Mouse (Mus musculus): ENCODE data around the gene Rcor2.

Rcor2 gene

GRCm38 (mm10) chr19:7265478-7266191 is 1.5 kb upstream of the Rcor2 start:
- DNase-seq: no peak

- DNase-seq: no peak
These were observed 699 bp upstream of the Rcor2 start for GRCm38 (mm10) chr19:7266421-7266831.

GRCm38 (mm10) chr19:7267781-7268721 is 926 bp downstream of the Rcor2 start:
- peak; percentile 67 for DNase-seq

GRCm38 (mm10) chr19:7268722-7269090 is 1.6 kb downstream of the Rcor2 start:
- DNase-seq: peak; percentile 62

- no peak for DNase-seq
These were observed 2.3 kb downstream of the Rcor2 start for GRCm38 (mm10) chr19:7269290-7270044.

- DNase-seq: no peak
These were observed 6.4 kb downstream of the Rcor2 start for GRCm38 (mm10) chr19:7273486-7273885.

GRCm38 (mm10) chr19:7274326-7274990 is 7.3 kb downstream of the Rcor2 start:
- no peak for DNase-seq

GRCm38 (mm10) chr19:7275131-7275789 is 8.1 kb downstream of the Rcor2 start:
- DNase-seq: no peak

- no peak for DNase-seq
These were observed 9.0 kb downstream of the Rcor2 start for GRCm38 (mm10) chr19:7276053-7276659.

GRCm38 (mm10) chr19:7276796-7277195 is 9.7 kb downstream of the Rcor2 start:
- no peak for DNase-seq

- no peak for DNase-seq
These were observed 11.2 kb downstream of the Rcor2 start for GRCm38 (mm10) chr19:7278200-7278906.

GRCm38 (mm10) chr19:7279114-7279513 is 12.0 kb downstream of the Rcor2 start:
- peak; percentile 61 for DNase-seq

- no peak for DNase-seq
These were observed 13.6 kb downstream of the Rcor2 start for GRCm38 (mm10) chr19:7280557-7281330.

- DNase-seq: no peak
These were observed 19.6 kb downstream of the Rcor2 start for GRCm38 (mm10) chr19:7286563-7287315.

- DNase-seq: no peak
These were observed 21.2 kb downstream of the Rcor2 start for GRCm38 (mm10) chr19:7288288-7288687.

- DNase-seq: no peak
These were observed 22.6 kb downstream of the Rcor2 start for GRCm38 (mm10) chr19:7289767-7290166.

- no peak for DNase-seq
These were observed 25.0 kb downstream of the Rcor2 start for GRCm38 (mm10) chr19:7291958-7292709.

- no peak for DNase-seq
These were observed 27.2 kb downstream of the Rcor2 start for GRCm38 (mm10) chr19:7294098-7294876.
